Mouse (Mus musculus) CH12.LX (cell line): ENCODE results near the gene Osbp2. TPM values are rescaled to one million over a fixed set of nuclear protein-coding genes. Genes with fewer than 3 reads are reported as not detected.

Source experiments
- DNase-seq: peaks from one replicate; pipeline ENCODE4 v3.0.0-alpha.2; 2013; ENCODE audit errors: extremely low read depth
- H3K27ac ChIP-seq: 2 replicates; pipeline ENCODE4 v1.5.1; 2012; ENCODE audit warnings: low read depth, mild to moderate bottlenecking, control low read depth, moderate library complexity; ENCODE audit not compliant: insufficient read depth
- H3K27me3 ChIP-seq: replicated peaks from 2 replicates; pipeline ENCODE3; 2012; ENCODE audit warnings: inconsistent platforms
- H3K36me3 ChIP-seq, 2 experiments: replicated peaks in 1 of 2; 2 replicates each; pipeline versions ENCODE3 to v1.6.1; 2012; ENCODE audit warnings: inconsistent platforms in 1 of 2, low read length in 1 of 2, mild to moderate bottlenecking in 1 of 2, mixed read lengths in 1 of 2, moderate library complexity in 1 of 2; ENCODE audit not compliant: control insufficient read depth in 1 of 2, insufficient read depth in 1 of 2
- H3K4me1 ChIP-seq, 2 experiments: 2 replicates each; pipeline ENCODE4 v1.6.1; 2012; ENCODE audit warnings: inconsistent platforms in 1 of 2, moderate library complexity in 1 of 2; ENCODE audit not compliant: insufficient read depth in 2 of 2, control insufficient read depth in 1 of 2
- H3K4me2 ChIP-seq: 2 replicates; pipeline ENCODE4 v1.6.1; 2012; ENCODE audit warnings: low read depth, mild to moderate bottlenecking, control low read depth; ENCODE audit not compliant: poor library complexity, insufficient read depth, severe bottlenecking
- H3K4me3 ChIP-seq, 3 experiments: fragments of 150-350 bp in 1 of 3; sonication (generic) in 1 of 3; replicated peaks in 1 of 3; 2 replicates each; pipeline versions ENCODE3 to v1.5.1; 2011 to 2012; ENCODE audit warnings: low read depth in 2 of 3, low read length in 2 of 3, mild to moderate bottlenecking in 2 of 3, moderate library complexity in 2 of 3, control low read depth in 1 of 3, improper control_type of control experiment in 1 of 3, inconsistent platforms in 1 of 3, mixed read lengths in 1 of 3; ENCODE audit not compliant: poor library complexity in 1 of 3
- H3K79me2 ChIP-seq: replicated peaks from 2 replicates; pipeline ENCODE4 v1.6.1; 2012; ENCODE audit warnings: mild to moderate bottlenecking, moderate library complexity; ENCODE audit not compliant: control insufficient read depth, poor library complexity, insufficient read depth, severe bottlenecking; ENCODE audit errors: extremely low read depth
- H3K9ac ChIP-seq: 2 replicates; pipeline ENCODE4 v1.6.1; 2012; ENCODE audit warnings: low read depth, mild to moderate bottlenecking, control low read depth, moderate library complexity; ENCODE audit not compliant: insufficient read depth
- H3K9me3 ChIP-seq: replicated peaks from 2 replicates; pipeline ENCODE3; 2012; ENCODE audit warnings: low read length, inconsistent platforms, mixed read lengths
- BHLHE40 ChIP-seq: IDR thresholded peaks from 2 replicates; pipeline ENCODE4 v1.6.1; 2011; ENCODE audit warnings: mild to moderate bottlenecking, low read depth, low read length, improper control_type of control experiment
- CHD1 ChIP-seq: IDR thresholded peaks from 2 replicates; pipeline ENCODE4 v1.6.1; 2012; ENCODE audit warnings: low read depth, low read length, improper control_type of control experiment, inconsistent platforms
- CHD2 ChIP-seq: IDR thresholded peaks from 2 replicates; pipeline ENCODE4 v1.6.1; 2011; ENCODE audit warnings: low read length, improper control_type of control experiment
- CTCF ChIP-seq, 2 experiments: IDR thresholded peaks in 1 of 2; conservative IDR thresholded peaks in 1 of 2; 2 replicates each; pipeline ENCODE4 v1.5.1; 2011 to 2012; ENCODE audit warnings: low read depth in 2 of 2, low read length in 2 of 2, improper control_type of control experiment in 1 of 2, inconsistent platforms in 1 of 2, mild to moderate bottlenecking in 1 of 2, moderate library complexity in 1 of 2
- E2F4 ChIP-seq: IDR thresholded peaks from 2 replicates; pipeline ENCODE4 v1.6.1; 2011; ENCODE audit warnings: low read depth, low read length, improper control_type of control experiment; ENCODE audit not compliant: insufficient replicate concordance
- ELF1 ChIP-seq: IDR thresholded peaks from 2 replicates; pipeline ENCODE4 v1.6.1; 2014; ENCODE audit warnings: low read depth, mild to moderate bottlenecking, inconsistent platforms, low read length, improper control_type of control experiment
- EP300 ChIP-seq: IDR thresholded peaks from 2 replicates; pipeline ENCODE4 v1.6.1; 2011; ENCODE audit warnings: low read length, improper control_type of control experiment
- ETS1 ChIP-seq: conservative IDR thresholded peaks from 2 replicates; pipeline ENCODE4 v1.6.1; 2012; ENCODE audit warnings: low read depth, mild to moderate bottlenecking, inconsistent platforms, low read length, improper control_type of control experiment, moderate library complexity
- HCFC1 ChIP-seq: IDR thresholded peaks from 2 replicates; pipeline ENCODE4 v1.6.1; 2012; ENCODE audit warnings: low read depth, mild to moderate bottlenecking, inconsistent platforms, low read length, improper control_type of control experiment
- IRF4 ChIP-seq: IDR thresholded peaks from 2 replicates; pipeline ENCODE4 v1.6.1; 2014; ENCODE audit warnings: low read depth, mild to moderate bottlenecking, inconsistent platforms, low read length, improper control_type of control experiment
- JUND ChIP-seq: conservative IDR thresholded peaks from 2 replicates; pipeline ENCODE4 v1.6.1; 2011; ENCODE audit warnings: low read depth, low read length, improper control_type of control experiment
- KAT2A ChIP-seq: IDR thresholded peaks from 2 replicates; pipeline ENCODE4 v1.6.1; 2012; ENCODE audit warnings: low read length, improper control_type of control experiment, inconsistent platforms; ENCODE audit not compliant: insufficient replicate concordance
- MAX ChIP-seq: IDR thresholded peaks from 2 replicates; pipeline ENCODE4 v1.6.1; 2011; ENCODE audit warnings: low read length, improper control_type of control experiment
- MXI1 ChIP-seq: IDR thresholded peaks from 2 replicates; pipeline ENCODE4 v1.6.1; 2011; ENCODE audit warnings: mild to moderate bottlenecking, low read depth, low read length, improper control_type of control experiment
- MYC ChIP-seq: IDR thresholded peaks from 2 replicates; pipeline ENCODE4 v1.6.1; 2011; ENCODE audit warnings: low read depth, mild to moderate bottlenecking, improper control_type of control experiment, low read length
- NRF1 ChIP-seq: IDR thresholded peaks from 2 replicates; pipeline ENCODE4 v1.6.1; 2014; ENCODE audit warnings: low read depth, mild to moderate bottlenecking, inconsistent platforms, low read length, improper control_type of control experiment, moderate library complexity
- PAX5 ChIP-seq: IDR thresholded peaks from 2 replicates; pipeline ENCODE4 v1.6.1; 2012; ENCODE audit warnings: low read length, inconsistent platforms, mixed read lengths
- POLR2A ChIP-seq: IDR thresholded peaks from 2 replicates; pipeline ENCODE4 v1.6.1; 2011; ENCODE audit warnings: low read depth, mild to moderate bottlenecking, improper control_type of control experiment, low read length
- POLR2AphosphoS2 ChIP-seq: IDR thresholded peaks from 2 replicates; pipeline ENCODE4 v1.6.1; 2011; ENCODE audit warnings: low read depth, low read length, improper control_type of control experiment
- SIN3A ChIP-seq: IDR thresholded peaks from 2 replicates; pipeline ENCODE4 v1.6.1; 2012; ENCODE audit warnings: low read length, improper control_type of control experiment, inconsistent platforms
- SMC3 ChIP-seq: IDR thresholded peaks from 2 replicates; pipeline ENCODE4 v1.6.1; 2011; ENCODE audit warnings: low read depth, low read length, improper control_type of control experiment
- TBP ChIP-seq: conservative IDR thresholded peaks from 2 replicates; pipeline ENCODE4 v1.6.1; 2011; ENCODE audit warnings: low read depth, low read length, improper control_type of control experiment
- USF2 ChIP-seq: conservative IDR thresholded peaks from 2 replicates; pipeline ENCODE4 v1.6.1; 2011; ENCODE audit warnings: low read depth, low read length, improper control_type of control experiment
- ZC3H11A ChIP-seq: IDR thresholded peaks from 2 replicates; pipeline ENCODE4 v1.6.1; 2012; ENCODE audit warnings: low read depth, mild to moderate bottlenecking, inconsistent platforms, low read length, improper control_type of control experiment
- ZKSCAN1 ChIP-seq: IDR thresholded peaks from 2 replicates; pipeline ENCODE4 v1.6.1; 2012; ENCODE audit warnings: low read depth, inconsistent platforms, low read length, improper control_type of control experiment, borderline replicate concordance
- ZMIZ1 ChIP-seq: IDR thresholded peaks from 2 replicates; pipeline ENCODE4 v1.6.1; 2012; ENCODE audit warnings: low read depth, mild to moderate bottlenecking, inconsistent platforms, low read length, improper control_type of control experiment
- ZNF384 ChIP-seq: IDR thresholded peaks from 2 replicates; pipeline ENCODE4 v1.6.1; 2012; ENCODE audit warnings: low read depth, low read length, improper control_type of control experiment, inconsistent platforms
- dilution Hi-C: fragments of 300-500 bp; cut with MboI; formaldehyde crosslinking; loops from 2 replicates; pipeline ENCODE4 v1.14.3; 2020; ENCODE audit warnings: low sequenced_read_pairs; ENCODE audit not compliant: extremely low pct_unique_long_range_greater_than_20kb, extremely low pct_ligation_motif_present
- in situ Hi-C: fragments of 300-500 bp; cut with MboI; formaldehyde crosslinking; loops from 3 replicates; pipeline ENCODE4 v1.14.3; 2019; ENCODE audit warnings: low sequenced_read_pairs, low pct_ligation_motif_present, low pct_unique_long_range_greater_than_20kb, mixed read lengths
- polyA plus RNA-seq: library from polyadenylated mRNA; unstranded; fragments of >175 nt; gene quantifications from 2 replicates; pipeline ENCODE4 v1.2.1, GENCODE M21; 2012; ENCODE audit warnings: low read depth; ENCODE audit not compliant: insufficient read length
- total RNA-seq, 2 experiments: library from RNA; depleted of rRNA; stranded (reverse); fragments of 300-350 nt in 1 of 2; fragments of >200 nt in 1 of 2; gene quantifications; 2 replicates each; pipeline ENCODE4 v1.2.3; 2012 to 2014

Gene Osbp2
- total and polyA plus RNA-seq, 3 experiments: not detected

DNA sequence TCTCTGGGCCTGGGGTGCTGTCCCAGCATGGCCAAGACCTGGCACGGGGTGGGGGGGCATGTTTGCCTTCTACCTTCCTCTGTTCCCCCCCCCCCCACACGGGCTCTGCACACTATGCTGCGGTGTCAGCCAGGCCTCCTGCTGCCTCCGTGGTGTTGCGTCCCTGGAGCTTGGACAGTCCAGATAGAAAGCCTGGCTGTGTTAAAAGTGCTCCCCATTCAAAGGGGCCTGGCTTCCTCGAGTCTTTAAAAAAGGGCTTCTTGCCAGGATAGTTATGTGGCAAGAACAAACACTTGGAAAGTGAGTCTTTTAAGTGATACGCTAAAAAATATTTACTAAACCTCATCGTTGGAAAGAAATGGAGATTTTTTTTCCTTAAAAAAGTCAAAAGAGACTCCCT is 159.3 kb downstream of the Osbp2 start:
- Histone ChIP-seq H3K4me3 (no peak overlapping the region), H3K27ac (no peak overlapping the region), H3K27me3 (no peaks in the 10 kb centered on the region), H3K9ac (no peak overlapping the region), H3K4me2 (no peak overlapping the region), H3K4me1 (peaks cover 0 to 9% of the 10 kb centered on the region in 2 experiments; a peak in 1 of 4 replicates), H3K79me2 (no peaks in the 10 kb centered on the region), H3K36me3 (peaks cover 0 to 3% of the 10 kb centered on the region in 2 experiments), H3K9me3 (no peaks in the 10 kb centered on the region)
- dilution Hi-C loops: no loop called here
- DNase-seq: no peak
- in situ Hi-C loops: no loop called here
- no peak for TF ChIP-seq CHD1
- no peak for TF ChIP-seq NRF1
- no peak for TF ChIP-seq POLR2AphosphoS2
- TF ChIP-seq CHD2: no peak
- no peak for TF ChIP-seq MXI1
- no peak for TF ChIP-seq ZKSCAN1
- no peak for TF ChIP-seq PAX5
- TF ChIP-seq IRF4: no peak
- no peak for TF ChIP-seq ZC3H11A
- TF ChIP-seq SIN3A: no peak
- no peak for TF ChIP-seq ZNF384
- no peak for TF ChIP-seq SMC3
- TF ChIP-seq CTCF (conservative IDR thresholded peaks at IDR 0.05 in 1 of 2, IDR thresholded peaks at IDR 0.05 in 1 of 2; ENCODE audit: low read depth in 2 of 2, low read length in 2 of 2): no peak

DNA sequence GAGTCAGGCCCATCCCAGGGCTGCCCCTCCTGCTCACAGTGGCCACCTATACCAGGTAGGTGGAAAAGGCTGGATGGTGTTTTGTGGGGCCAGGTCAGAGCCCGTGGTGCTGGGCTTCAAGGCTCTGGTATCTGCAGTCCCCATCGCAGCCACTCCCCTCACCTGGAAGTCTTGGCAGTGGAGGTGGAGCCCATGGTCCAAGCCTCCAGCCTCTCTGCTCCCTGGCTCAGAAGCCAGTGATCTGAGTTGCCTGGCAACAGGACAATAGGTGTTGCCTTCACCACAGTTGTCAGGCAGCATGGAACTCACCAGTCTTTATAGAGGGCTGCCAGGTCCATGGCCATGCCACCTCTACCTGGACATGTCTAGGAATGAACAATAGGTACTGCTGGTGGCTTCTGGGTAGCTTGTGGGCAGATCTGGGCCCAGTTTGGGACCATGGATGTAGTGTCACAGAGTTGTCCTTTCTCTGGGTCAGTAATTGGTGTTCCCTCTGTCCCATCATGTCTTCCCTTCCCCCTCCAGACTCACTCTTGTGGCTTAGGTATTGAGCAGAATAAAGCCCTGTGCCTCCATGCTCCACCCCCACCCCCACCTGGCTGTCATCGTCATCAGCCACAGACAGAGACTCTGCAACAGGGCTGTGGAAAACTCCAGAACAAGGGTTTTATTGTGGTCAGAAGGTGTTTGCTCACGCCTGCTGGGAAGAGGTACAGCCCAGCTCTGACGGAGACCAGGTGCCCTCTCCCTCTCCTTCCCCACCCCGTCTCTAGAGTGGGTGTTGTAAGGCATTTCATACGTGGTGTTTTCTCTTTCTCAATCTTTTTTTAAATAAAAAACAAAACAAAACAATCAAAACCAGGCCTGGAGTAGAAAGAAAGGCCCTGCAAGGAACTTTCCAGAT is 160.4 kb downstream of the Osbp2 start:
- Histone ChIP-seq H3K27me3 (no peaks in the 10 kb centered on the region), H3K9me3 (no peaks in the 10 kb centered on the region), H3K79me2 (no peaks in the 10 kb centered on the region), H3K9ac (no peak overlapping the region), H3K4me1 (peaks cover 0 to 9% of the 10 kb centered on the region in 2 experiments; a peak in 1 of 4 replicates), H3K27ac (no peak overlapping the region)
- DNase-seq: no peak
- in situ Hi-C loops: no loop called here
- TF ChIP-seq ETS1: no peak
- no peak for TF ChIP-seq JUND
- TF ChIP-seq EP300: no peak
- TF ChIP-seq E2F4: no peak
- no peak for TF ChIP-seq ZMIZ1
- TF ChIP-seq BHLHE40: no peak
- no peak for TF ChIP-seq ELF1
- no peak for TF ChIP-seq NRF1
- TF ChIP-seq MAX: no peak
- TF ChIP-seq CHD2: no peak
- no peak for TF ChIP-seq MYC
- TF ChIP-seq USF2: no peak
- no peak for TF ChIP-seq POLR2A
- no peak for TF ChIP-seq MXI1
- TF ChIP-seq HCFC1: no peak
- no peak for TF ChIP-seq POLR2AphosphoS2
- TF ChIP-seq KAT2A: no peak
- no peak for TF ChIP-seq ZC3H11A
- TF ChIP-seq TBP: no peak
- TF ChIP-seq, all 38 proteins: peak for 0
- H3K36me3 ChIP-seq: peaks cover 0 to 3% of the 10 kb centered on the region in 2 experiments
- no peak overlapping the region for H3K4me3 ChIP-seq
- H3K4me2 ChIP-seq: no peak overlapping the region
- dilution Hi-C loops: no loop called here
